Mouse (Mus musculus) megakaryocyte-erythroid progenitor cell, adult 5 weeks (primary cell): Measurements from ENCODE around the gene Mael. TPM values are rescaled to one million over a fixed set of nuclear protein-coding genes. Genes with fewer than 3 reads are reported as not detected.

ENCODE experiments used
- polyA plus RNA-seq: library from polyadenylated mRNA; stranded (reverse); fragments of >175 nt; gene quantifications from 2 replicates; pipeline ENCODE4 v1.2.3, GENCODE M21; 2012

Gene Mael
- polyA plus RNA-seq = not detected in 2 replicates

GRCm38 (mm10) chr1:166238315-166238969, at the start of gene Mael:
Mael (minus strand) TSS chr1:166238747.

GRCm38 (mm10) chr1:166253898-166254894, 15.6 kb upstream of the Mael start, which contains the start of gene Ildr2:
Ildr2 (plus strand) TSS chr1:166254139.

Other genes starting within 250 kb of the Mael start
- 6.6 and 7.8 TPM in 2 replicates for gene Pou2f1, start 236.1 kb downstream of the Mael start, polyA plus RNA-seq
- not detected in 2 replicates for gene Dusp27, start 110.8 kb downstream of the Mael start, polyA plus RNA-seq
- not detected in 2 replicates for gene Gpa33, start 108.5 kb downstream of the Mael start, polyA plus RNA-seq
- 0.28 TPM in 1 of 2 replicates, not detected in the other for gene Ildr2, start 15.4 kb upstream of the Mael start, polyA plus RNA-seq
- 31.5 and 32.5 TPM in 2 replicates for gene Tada1, start 140.3 kb upstream of the Mael start, polyA plus RNA-seq
- 0.89 and 1.3 TPM in 2 replicates for gene Pogk, start 171.1 kb upstream of the Mael start, polyA plus RNA-seq